14 mouse cellular contexts compared by ENCODE assay signal in genomic region chr6:51009526-51010340, GRCm38 (mm10).
A peak's percentile ranks its signal among the peaks of the same experiment; 100 is the strongest.
DNase-seq lines count a peak whose midpoint lies in the region; ATAC-seq lines count a peak whose summit lies in the region.
"Had no signal": no experiment of that assay in that cellular context is flagged by ENCODE, and none has a peak within 500 bp of the region (broad histone marks: within the 10 kb centered on the region; RNA-seq: fewer than 3 reads in every experiment).

No protein-coding gene starts in this region.

- H3K27me3 ChIP-seq in hindbrain, embryonic 13.5 days = 0 out of 2 replicates have a peak, but pooled peaks cover 3% of the 10 kb centered on the region
- H3K27me3 ChIP-seq in hindbrain, embryonic 11.5 days (ENCODE audit: control insufficient read depth, insufficient read depth, low read length) = no peaks in the 10 kb centered on the region
- H3K27me3 ChIP-seq in intestine, embryonic 16.5 days (replicated peaks; ENCODE audit: control insufficient read depth, insufficient read depth, low read length) = no peaks in the 10 kb centered on the region
- H3K27me3 ChIP-seq: midbrain, embryonic 15.5 days had no signal

- no peak for ATAC-seq in hindbrain, embryonic 13.5 days (ENCODE audit: low FRiP score)
- no peak for ATAC-seq in hindbrain, embryonic 11.5 days (ENCODE audit: low FRiP score)
- ATAC-seq in intestine, embryonic 16.5 days = 0 out of 2 replicates have a peak, but pooled peaks have one; percentile 46
- ATAC-seq: inflammation-experienced regulatory T-cells, adult 6 months; midbrain, embryonic 15.5 days had no signal

- peaks cover 6% of the 10 kb centered on the region; the same call in 1 of the 2 replicates for H3K4me1 ChIP-seq in hindbrain, embryonic 13.5 days (replicated peaks)
- no peaks in the 10 kb centered on the region for H3K4me1 ChIP-seq in hindbrain, embryonic 11.5 days (replicated peaks; ENCODE audit: control insufficient read depth, insufficient read depth, low read length)
- H3K4me1 ChIP-seq in intestine, embryonic 16.5 days (ENCODE audit: control insufficient read depth, insufficient read depth, low read length) = 0 out of 2 replicates have a peak, but pooled peaks cover 4% of the 10 kb centered on the region

- no peaks in the 10 kb centered on the region for H3K9me3 ChIP-seq in hindbrain, embryonic 13.5 days
- H3K9me3 ChIP-seq in hindbrain, embryonic 11.5 days (ENCODE audit: control insufficient read depth, low read length) = no peaks in the 10 kb centered on the region
- no peaks in the 10 kb centered on the region for H3K9me3 ChIP-seq in intestine, embryonic 16.5 days (ENCODE audit: control insufficient read depth, low read length)
- H3K9me3 ChIP-seq: midbrain, embryonic 15.5 days had no signal

- no peak overlapping the region for H3K4me2 ChIP-seq in hindbrain, embryonic 13.5 days
- H3K4me2 ChIP-seq in hindbrain, embryonic 11.5 days (replicated peaks; ENCODE audit: low read depth, low read length) = no peak overlapping the region
- no peak overlapping the region for H3K4me2 ChIP-seq in intestine, embryonic 16.5 days (ENCODE audit: low read depth, low read length)
- H3K4me2 ChIP-seq: liver, embryonic 11.5 days; midbrain, embryonic 15.5 days had no signal

- no peak overlapping the region for H3K4me3 ChIP-seq in hindbrain, embryonic 13.5 days
- no peak overlapping the region for H3K4me3 ChIP-seq in hindbrain, embryonic 11.5 days (ENCODE audit: low read depth, low read length)
- no peak overlapping the region for H3K4me3 ChIP-seq in intestine, embryonic 16.5 days (ENCODE audit: low read length)
- H3K4me3 ChIP-seq: erythroblast, embryonic 14.5 days; midbrain, embryonic 15.5 days had no signal

- H3K9ac ChIP-seq in hindbrain, embryonic 13.5 days = no peak overlapping the region
- no peak overlapping the region for H3K9ac ChIP-seq in hindbrain, embryonic 11.5 days (ENCODE audit: low read depth, low read length)
- H3K9ac ChIP-seq in intestine, embryonic 16.5 days (ENCODE audit: low read depth, low read length) = no peak overlapping the region
- H3K9ac ChIP-seq: midbrain, embryonic 15.5 days had no signal

- no peak for DNase-seq in hindbrain, embryonic 11.5 days (ENCODE audit: low spot score)
- peak; percentile 24 for DNase-seq in testis, postnatal 14 days (ENCODE audit: low spot score)
- no peak for DNase-seq in testis, postnatal 10 days (ENCODE audit: low spot score)
- DNase-seq in spleen, adult 18-20 months = no peak
- no peak for DNase-seq in cerebellum, postnatal 25 days
- DNase-seq in embryo, embryonic 11 days = no peak
- DNase-seq: adrenal gland, postnatal 14 days; cerebellum, adult 18-20 months had no signal

- H3K36me3 ChIP-seq in hindbrain, embryonic 13.5 days = no peaks in the 10 kb centered on the region
- no peaks in the 10 kb centered on the region for H3K36me3 ChIP-seq in hindbrain, embryonic 11.5 days (ENCODE audit: control insufficient read depth, insufficient read depth, low read length)
- no peaks in the 10 kb centered on the region for H3K36me3 ChIP-seq in intestine, embryonic 16.5 days (ENCODE audit: control insufficient read depth, insufficient read depth, low read length)
- H3K36me3 ChIP-seq: midbrain, embryonic 15.5 days had no signal

- WGBS in hindbrain, embryonic 13.5 days = 76% methylated on average over 14 of the region's 14 CpGs
- WGBS in hindbrain, embryonic 11.5 days = 79% methylated on average over 14 of the region's 14 CpGs
- 57% methylated on average over 14 of the region's 14 CpGs for WGBS in intestine, embryonic 16.5 days

- H3K27ac ChIP-seq in hindbrain, embryonic 13.5 days = 0 out of 2 replicates have a peak overlapping the region, but pooled peaks have one; percentile 23
- no peak overlapping the region for H3K27ac ChIP-seq in hindbrain, embryonic 11.5 days (ENCODE audit: low read depth, low read length)
- H3K27ac ChIP-seq in intestine, embryonic 16.5 days (ENCODE audit: low read length) = peak overlapping the region; percentile 29
- H3K27ac ChIP-seq: midbrain, embryonic 15.5 days had no signal
